Mouse (Mus musculus): ENCODE measurements around the gene Cnksr3.

Cnksr3 gene

GRCm38 (mm10) chr10:7196668-7197400 is 15.2 kb downstream of the Cnksr3 start:
- no peak for DNase-seq (ENCODE audit: low spot score in 2 of 2)

- no peak for DNase-seq (ENCODE audit: low spot score in 2 of 2)
Measured at GRCm38 (mm10) chr10:7195927-7196326, 16.1 kb downstream of the Cnksr3 start.

GRCm38 (mm10) chr10:7191721-7192413 is 20.2 kb downstream of the Cnksr3 start:
- DNase-seq (ENCODE audit: low spot score in 2 of 2) = no peak

- DNase-seq (ENCODE audit: low spot score in 2 of 2) = no peak
Measured at GRCm38 (mm10) chr10:7189194-7189593, 22.8 kb downstream of the Cnksr3 start.

- no peak for DNase-seq (ENCODE audit: low spot score in 2 of 2)
Measured at GRCm38 (mm10) chr10:7187881-7188280, 24.2 kb downstream of the Cnksr3 start.

- DNase-seq (ENCODE audit: low spot score in 2 of 2) = no peak
Measured at GRCm38 (mm10) chr10:7186992-7187391, 25.0 kb downstream of the Cnksr3 start.

- no peak for DNase-seq (ENCODE audit: low spot score in 2 of 2)
Measured at GRCm38 (mm10) chr10:7186018-7186417, 26.0 kb downstream of the Cnksr3 start.

GRCm38 (mm10) chr10:7183171-7183631 is 28.8 kb downstream of the Cnksr3 start:
- DNase-seq (ENCODE audit: low spot score in 2 of 2) = no peak

GRCm38 (mm10) chr10:7182555-7183170 is 29.4 kb downstream of the Cnksr3 start:
- DNase-seq (ENCODE audit: low spot score in 2 of 2) = no peak

- no peak for DNase-seq (ENCODE audit: low spot score in 2 of 2)
Measured at GRCm38 (mm10) chr10:7180296-7180695, 31.7 kb downstream of the Cnksr3 start.

- no peak for DNase-seq (ENCODE audit: low spot score in 2 of 2)
Measured at GRCm38 (mm10) chr10:7178571-7178970, 33.5 kb downstream of the Cnksr3 start.

GRCm38 (mm10) chr10:7176205-7176910 is 35.7 kb downstream of the Cnksr3 start:
- no peak for DNase-seq (ENCODE audit: low spot score in 2 of 2)

- no peak for DNase-seq (ENCODE audit: low spot score in 2 of 2)
Measured at GRCm38 (mm10) chr10:7174480-7174879, 37.6 kb downstream of the Cnksr3 start.

- no peak for DNase-seq (ENCODE audit: low spot score in 2 of 2)
Measured at GRCm38 (mm10) chr10:7173098-7173497, 38.9 kb downstream of the Cnksr3 start.

GRCm38 (mm10) chr10:7170434-7170833 is 41.6 kb downstream of the Cnksr3 start:
- no peak for DNase-seq (ENCODE audit: low spot score in 2 of 2)

GRCm38 (mm10) chr10:7163031-7163430 is 49.0 kb downstream of the Cnksr3 start:
- DNase-seq (ENCODE audit: low spot score in 2 of 2) = no peak

- peak in 1 of 2 experiments; percentile 17 for DNase-seq (ENCODE audit: low spot score in 2 of 2)
Measured at GRCm38 (mm10) chr10:7159061-7159511, 53.0 kb downstream of the Cnksr3 start.

- no peak for DNase-seq (ENCODE audit: low spot score in 2 of 2)
Measured at GRCm38 (mm10) chr10:7158285-7159060, 53.6 kb downstream of the Cnksr3 start.

GRCm38 (mm10) chr10:7154877-7155276 is 57.2 kb downstream of the Cnksr3 start:
- no peak for DNase-seq (ENCODE audit: low spot score in 2 of 2)

- DNase-seq (ENCODE audit: low spot score in 2 of 2) = no peak
Measured at GRCm38 (mm10) chr10:7152926-7153325, 59.1 kb downstream of the Cnksr3 start.
